Mouse (Mus musculus) ES-Bruce4 (cell line): ENCODE results near the gene Spata25. TPM values are rescaled to one million over a fixed set of nuclear protein-coding genes. Genes with fewer than 3 reads are reported as not detected.

ENCODE experiments used
- H3K27ac ChIP-seq: 2 replicates; pipeline ENCODE4 v1.5.1; 2012; ENCODE audit warnings: low read length, inconsistent platforms; ENCODE audit not compliant: insufficient read depth
- H3K27me3 ChIP-seq: 2 replicates; pipeline ENCODE4 v1.6.1; 2012; ENCODE audit warnings: mild to moderate bottlenecking, low read length, inconsistent platforms; ENCODE audit not compliant: control insufficient read depth, poor library complexity, insufficient read depth, severe bottlenecking
- H3K36me3 ChIP-seq: 2 replicates; pipeline ENCODE4 v1.6.1; 2012; ENCODE audit warnings: inconsistent platforms, mild to moderate bottlenecking, low read length, moderate library complexity; ENCODE audit not compliant: control insufficient read depth, poor library complexity, insufficient read depth, severe bottlenecking
- H3K4me1 ChIP-seq: one replicate; pipeline ENCODE4 v1.8.1; 2011; ENCODE audit warnings: low read length; ENCODE audit not compliant: control insufficient read depth, insufficient read depth
- H3K4me3 ChIP-seq: 2 replicates; pipeline ENCODE4 v1.5.1; 2011; ENCODE audit warnings: low read depth, mild to moderate bottlenecking, low read length
- H3K9ac ChIP-seq: 2 replicates; pipeline ENCODE4 v1.6.1; 2012; ENCODE audit warnings: low read depth, mild to moderate bottlenecking, inconsistent platforms; ENCODE audit not compliant: poor library complexity, severe bottlenecking
- H3K9me3 ChIP-seq: replicated peaks from 2 replicates; pipeline ENCODE4 v1.6.1; 2012; ENCODE audit warnings: mild to moderate bottlenecking, low read length, inconsistent platforms; ENCODE audit not compliant: control insufficient read depth, poor library complexity, insufficient read depth, severe bottlenecking
- CTCF ChIP-seq: IDR thresholded peaks from one replicate; pipeline ENCODE4 v1.8.1; 2011; ENCODE audit warnings: low read depth, low read length
- EP300 ChIP-seq: IDR thresholded peaks from 2 replicates; pipeline ENCODE4 v1.6.1; 2011; ENCODE audit warnings: low read depth, low read length; ENCODE audit not compliant: insufficient read depth
- POLR2A ChIP-seq: IDR thresholded peaks from one replicate; pipeline ENCODE4 v1.8.1; 2011; ENCODE audit warnings: low read length; ENCODE audit not compliant: insufficient read depth
- polyA plus RNA-seq: library from polyadenylated mRNA; stranded (reverse); fragments of >200 nt; gene quantifications from 2 replicates; pipeline ENCODE4 v1.2.4, GENCODE M21; 2011; ENCODE audit warnings: low read depth; ENCODE audit not compliant: missing spikeins, insufficient read depth, insufficient read length

Gene Spata25
- polyA plus RNA-seq, 1 experiment, result not detected

DNA sequence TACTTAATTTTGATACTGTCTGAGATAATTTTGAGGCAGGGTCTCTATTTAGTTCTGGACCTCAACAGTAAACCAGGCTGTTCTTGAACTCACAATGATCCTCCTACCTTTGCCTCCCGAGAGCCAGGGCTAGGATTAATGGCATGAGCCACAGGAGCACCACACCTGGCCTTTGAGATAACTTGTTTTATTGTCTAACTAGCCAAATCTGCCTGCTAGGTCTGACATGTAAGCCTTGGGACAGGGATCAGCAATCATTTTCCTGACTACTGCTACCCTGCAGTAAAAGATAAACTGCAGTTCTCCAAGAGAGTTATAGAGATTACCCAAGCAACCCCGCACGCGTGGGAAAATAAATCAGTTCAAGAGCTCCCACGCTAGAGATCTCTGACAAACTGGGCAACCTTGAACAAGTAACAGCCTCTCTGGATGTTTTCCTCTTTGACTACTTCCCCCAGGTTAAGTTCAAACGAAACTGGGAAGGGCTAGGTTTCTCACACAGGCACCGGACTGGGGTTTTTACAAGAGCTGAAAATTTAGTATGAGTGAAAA lies 43.4 kb downstream of the Spata25 start:
- Histone ChIP-seq H3K36me3 (no peaks in the 10 kb centered on the region), H3K27me3 (no peaks in the 10 kb centered on the region), H3K4me3 (peak overlapping the region; percentile 86), H3K27ac (no peak overlapping the region), H3K9ac (peak overlapping the region; percentile 82), H3K4me1 (peaks cover 10% of the 10 kb centered on the region), H3K9me3 (no peaks in the 10 kb centered on the region)
- TF ChIP-seq CTCF (no peak), POLR2A (no peak), EP300 (no peak)

DNA sequence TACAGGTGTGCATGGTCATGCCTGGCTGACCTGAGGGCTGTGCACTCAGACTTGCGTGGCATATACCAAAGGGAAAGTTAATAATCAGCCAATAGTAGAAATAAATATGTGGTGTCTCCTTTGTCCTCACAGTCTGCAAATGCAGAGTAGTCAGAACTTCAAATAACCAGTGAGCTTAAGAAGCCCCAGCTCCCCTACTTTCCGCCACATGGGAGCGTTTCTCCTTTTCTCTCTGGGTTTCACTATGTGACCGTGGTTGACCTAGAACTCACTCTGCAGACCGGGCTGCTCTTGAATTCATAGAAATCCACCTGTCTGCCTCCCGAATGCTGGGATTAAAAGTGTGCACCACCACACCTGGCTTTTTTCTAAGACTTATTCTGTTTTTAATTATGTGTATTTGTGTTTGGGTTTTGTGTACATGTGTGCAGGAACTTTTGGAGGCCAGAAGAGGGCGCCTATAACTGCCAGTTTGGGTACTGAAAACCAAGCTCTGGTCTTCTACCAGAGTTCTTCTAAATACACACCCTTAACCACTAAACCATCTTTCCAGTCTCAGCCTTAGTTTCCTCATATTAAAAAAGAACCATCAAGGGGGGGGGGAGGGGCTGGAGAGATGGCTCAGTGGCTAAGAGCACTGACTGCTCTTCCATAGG lies 44.3 kb downstream of the Spata25 start:
- Histone ChIP-seq H3K36me3 (no peaks in the 10 kb centered on the region), H3K27ac (no peak overlapping the region), H3K9ac (no peak overlapping the region), H3K27me3 (no peaks in the 10 kb centered on the region), H3K4me3 (no peak overlapping the region), H3K9me3 (no peaks in the 10 kb centered on the region), H3K4me1 (peaks cover 9% of the 10 kb centered on the region)
- TF ChIP-seq EP300, result no peak
- TF ChIP-seq CTCF, result peak; percentile 13

DNA sequence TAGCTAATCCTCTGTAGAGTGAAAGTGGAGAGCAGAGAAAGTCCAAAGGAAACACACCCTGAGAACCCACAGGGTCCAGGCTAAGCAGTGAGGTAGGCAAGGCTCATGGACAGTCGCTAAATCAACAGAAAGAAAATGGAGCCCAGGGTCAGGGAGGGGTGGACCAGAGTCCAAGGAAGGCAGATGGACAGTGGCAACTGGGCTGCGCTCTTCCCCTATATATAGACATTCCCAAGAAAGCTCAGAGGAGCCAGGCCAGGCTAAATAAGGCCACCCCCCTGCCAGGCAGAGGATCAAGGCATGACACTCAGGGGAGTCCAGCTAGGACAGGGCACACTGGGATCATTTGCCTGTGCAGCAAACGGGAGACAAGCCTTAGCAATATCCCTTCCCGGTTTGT lies 46.5 kb downstream of the Spata25 start:
- no peaks in the 10 kb centered on the region for H3K36me3 ChIP-seq
- H3K27ac ChIP-seq, result no peak overlapping the region
- H3K4me1 ChIP-seq, result no peaks in the 10 kb centered on the region
- no peaks in the 10 kb centered on the region for H3K27me3 ChIP-seq
- no peak for TF ChIP-seq EP300
- no peak for TF ChIP-seq CTCF
- TF ChIP-seq POLR2A, result no peak
- no peaks in the 10 kb centered on the region for H3K9me3 ChIP-seq
- H3K9ac ChIP-seq, result no peak overlapping the region
- no peak overlapping the region for H3K4me3 ChIP-seq

DNA sequence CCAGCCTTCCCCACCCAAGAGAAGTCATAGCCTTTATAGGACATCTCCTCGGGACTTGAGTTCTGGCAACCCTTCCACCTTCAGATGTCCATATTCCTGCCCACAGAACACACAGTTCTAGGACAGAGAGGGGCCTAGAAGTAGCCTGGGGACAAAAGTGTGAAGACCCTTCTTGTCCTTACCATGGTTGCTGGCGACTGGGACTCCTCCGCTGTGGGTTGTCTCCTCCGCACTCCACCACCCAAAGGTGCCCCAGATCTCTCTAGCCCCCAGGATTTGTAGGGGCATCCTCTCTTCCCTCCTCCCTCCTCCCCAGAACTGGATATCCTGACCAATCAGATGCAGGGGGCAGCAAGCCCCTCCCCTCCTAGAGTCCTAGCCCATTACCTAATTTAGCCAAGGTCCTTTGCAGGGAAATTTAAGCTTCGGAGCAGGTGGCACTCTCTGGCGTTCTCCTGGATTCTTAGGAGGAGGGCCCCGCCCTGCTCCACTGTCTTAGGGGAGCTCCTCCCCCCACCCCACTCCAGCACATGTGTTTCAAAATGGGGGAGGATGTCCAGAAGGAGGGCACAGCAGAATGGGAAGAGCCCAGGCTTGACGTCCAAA lies 48.8 kb downstream of the Spata25 start, which contains the start of gene Tnnc2:
Gene Tnnc2 (minus strand): TSS at position 487 of the 606 bp plus-strand sequence.
- Histone ChIP-seq H3K9me3 (no peaks in the 10 kb centered on the region), H3K4me3 (no peak within 1 kb of the TSS), H3K4me1 (no peaks in the 10 kb centered on the region), H3K9ac (no peak within 1 kb of the TSS), H3K27ac (no peak within 1 kb of the TSS), H3K36me3 (no peaks in the 10 kb centered on the region), H3K27me3 (no peaks in the 10 kb centered on the region)
- TF ChIP-seq POLR2A, result no peak
- TF ChIP-seq CTCF, result no peak
- no peak for TF ChIP-seq EP300

DNA sequence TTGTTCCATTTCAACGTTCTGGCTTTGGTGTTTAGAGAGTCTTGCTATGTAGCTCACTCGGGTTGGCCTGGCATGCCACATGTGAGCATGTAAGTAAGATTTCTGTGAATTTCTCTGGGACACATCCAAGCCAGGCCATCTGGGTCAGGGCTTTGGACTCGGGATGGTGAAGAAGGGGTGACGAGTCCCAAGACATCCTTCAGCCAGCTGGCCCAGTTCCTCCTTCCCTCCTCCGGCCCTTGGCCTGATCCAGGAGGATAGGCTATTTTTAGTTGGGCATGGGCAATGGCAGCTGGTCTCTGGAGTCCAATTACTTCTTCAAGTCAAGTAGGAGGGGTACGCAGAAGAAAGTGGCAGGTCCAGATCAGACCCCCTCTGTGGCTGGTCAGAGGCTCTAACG lies 49.5 kb downstream of the Spata25 start:
- Histone ChIP-seq H3K27ac (no peak overlapping the region), H3K9ac (no peak overlapping the region), H3K27me3 (no peaks in the 10 kb centered on the region), H3K9me3 (no peaks in the 10 kb centered on the region), H3K36me3 (no peaks in the 10 kb centered on the region), H3K4me1 (no peaks in the 10 kb centered on the region), H3K4me3 (no peak overlapping the region)
- TF ChIP-seq POLR2A, result no peak

DNA sequence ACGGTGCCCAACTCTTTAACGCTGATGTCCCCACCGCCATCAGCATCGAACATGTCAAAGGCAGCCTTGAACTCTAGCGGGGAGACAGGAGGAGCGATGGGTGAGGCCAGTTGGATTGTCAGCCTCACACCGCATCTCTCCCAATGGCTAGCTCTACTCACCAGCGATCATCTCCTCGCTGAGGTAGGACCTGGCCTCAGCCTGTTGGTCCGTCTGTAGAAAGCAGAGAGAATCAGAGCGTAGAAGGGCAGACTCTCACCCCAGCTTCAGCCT lies 50.4 kb downstream of the Spata25 start:
- TF ChIP-seq EP300, result no peak
- TF ChIP-seq POLR2A, result no peak
- TF ChIP-seq CTCF, result no peak
- H3K27ac ChIP-seq, result no peak overlapping the region
- no peak overlapping the region for H3K4me3 ChIP-seq
- peaks cover 4% of the 10 kb centered on the region for H3K36me3 ChIP-seq
- no peaks in the 10 kb centered on the region for H3K27me3 ChIP-seq
- no peaks in the 10 kb centered on the region for H3K9me3 ChIP-seq
- H3K9ac ChIP-seq, result no peak overlapping the region
- no peaks in the 10 kb centered on the region for H3K4me1 ChIP-seq
